Mouse (Mus musculus) forebrain, embryonic 16.5 days (tissue): ENCODE results near the gene Fam155a. TPM values are rescaled to one million over a fixed set of nuclear protein-coding genes. Genes with fewer than 3 reads are reported as not detected.

Experiments used
- ATAC-seq: fragments of 200-750 bp; cut with Nextera tagmentation; 2 replicates; pipeline ENCODE4 v1.8.0; 2017; ENCODE audit warnings: mild to moderate bottlenecking, moderate library complexity
- H3K27ac ChIP-seq: fragments of 300-500 bp; sonication (generic); 2 replicates; pipeline ENCODE4 v1.5.1; 2014; ENCODE audit warnings: low read length, control low read depth
- H3K27me3 ChIP-seq: fragments of 300-500 bp; sonication (generic); replicated peaks from 2 replicates; pipeline ENCODE4 v1.6.1; 2014; ENCODE audit warnings: low read length; ENCODE audit not compliant: control insufficient read depth, insufficient read depth
- H3K36me3 ChIP-seq: fragments of 300-500 bp; sonication (generic); 2 replicates; pipeline ENCODE4 v1.6.1; 2014; ENCODE audit not compliant: control insufficient read depth, insufficient read depth
- H3K4me1 ChIP-seq: fragments of 300-500 bp; sonication (generic); replicated peaks from 2 replicates; pipeline ENCODE4 v1.6.1; 2014; ENCODE audit warnings: low read length; ENCODE audit not compliant: control insufficient read depth, insufficient read depth
- H3K4me2 ChIP-seq: fragments of 300-500 bp; sonication (generic); 2 replicates; pipeline ENCODE4 v1.6.1; 2014; ENCODE audit warnings: mild to moderate bottlenecking, low read length, control low read depth
- H3K4me3 ChIP-seq: fragments of 300-500 bp; sonication (generic); replicated peaks from 2 replicates; pipeline ENCODE4 v1.5.1; 2014; ENCODE audit warnings: mild to moderate bottlenecking, low read length, control low read depth
- H3K9ac ChIP-seq: fragments of 300-500 bp; sonication (generic); replicated peaks from 2 replicates; pipeline ENCODE4 v1.6.1; 2014; ENCODE audit warnings: low read depth, low read length, control low read depth
- H3K9me3 ChIP-seq: fragments of 300-500 bp; sonication (generic); 2 replicates; pipeline ENCODE4 v1.6.1; 2016; ENCODE audit warnings: low read length; ENCODE audit not compliant: control insufficient read depth
- WGBS: fragments of 180-500 bp; shearing (Covaris S2); extraction: QIAGEN DNeasy Blood & Tissue Kit; methylation state at CpG from one replicate; pipeline ENCODE4 v1.1.7; 2014; 5-methylcytosine and 5-hydroxymethylcytosine counted together
- polyA plus RNA-seq: library from polyadenylated mRNA; unstranded; fragments of >200 nt; fragmentation: Nextera tagmentation; extraction: Ambion mirVana; gene quantifications from 2 replicates; pipeline ENCODE4 v1.2.1, GENCODE M21; 2015

Fam155a gene
- polyA plus RNA-seq, 1 experiment from 2014 or later: 17.6 TPM

DNA sequence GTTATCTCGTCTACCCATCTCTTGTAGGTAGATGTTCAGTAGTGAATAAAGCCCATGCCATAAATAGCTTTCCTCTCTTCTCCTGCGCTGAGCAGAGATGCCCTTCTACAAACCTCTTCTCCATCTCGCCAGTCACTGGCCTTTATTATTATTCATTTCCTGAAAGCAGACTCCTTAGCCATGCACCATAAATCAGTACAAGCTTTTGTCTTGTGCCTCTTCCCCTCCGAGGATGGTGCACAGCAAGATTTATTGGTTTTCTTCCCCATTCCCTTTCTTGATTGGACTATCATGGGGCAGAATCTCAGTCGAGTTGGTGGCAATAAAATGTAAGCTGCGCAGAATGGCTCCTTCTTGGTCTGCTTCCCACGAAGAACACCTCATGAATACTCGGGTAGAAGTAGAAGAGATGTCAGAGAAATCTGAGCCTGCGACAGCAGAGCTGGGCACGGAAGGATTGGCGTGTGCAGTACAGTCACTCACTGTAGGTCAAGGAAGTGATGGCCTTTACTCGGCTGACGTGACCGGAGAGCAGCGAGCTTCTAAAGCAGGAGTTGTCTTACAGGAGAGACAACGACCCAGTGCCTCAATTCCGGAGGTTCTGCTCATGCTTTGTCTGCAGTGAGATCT lies 590.2 kb downstream of the Fam155a start:
- H3K4me2 ChIP-seq: no peak overlapping the region
- no peak for ATAC-seq
- H3K27ac ChIP-seq: no peak overlapping the region
- H3K9ac ChIP-seq: no peak overlapping the region
- H3K36me3 ChIP-seq: no peaks in the 10 kb centered on the region
- peaks cover 5% of the 10 kb centered on the region for H3K4me1 ChIP-seq
- no peak overlapping the region for H3K4me3 ChIP-seq
- WGBS: 94% methylated on average over 17 of the region's 17 CpGs
- H3K27me3 ChIP-seq: no peaks in the 10 kb centered on the region
- no peaks in the 10 kb centered on the region for H3K9me3 ChIP-seq

DNA sequence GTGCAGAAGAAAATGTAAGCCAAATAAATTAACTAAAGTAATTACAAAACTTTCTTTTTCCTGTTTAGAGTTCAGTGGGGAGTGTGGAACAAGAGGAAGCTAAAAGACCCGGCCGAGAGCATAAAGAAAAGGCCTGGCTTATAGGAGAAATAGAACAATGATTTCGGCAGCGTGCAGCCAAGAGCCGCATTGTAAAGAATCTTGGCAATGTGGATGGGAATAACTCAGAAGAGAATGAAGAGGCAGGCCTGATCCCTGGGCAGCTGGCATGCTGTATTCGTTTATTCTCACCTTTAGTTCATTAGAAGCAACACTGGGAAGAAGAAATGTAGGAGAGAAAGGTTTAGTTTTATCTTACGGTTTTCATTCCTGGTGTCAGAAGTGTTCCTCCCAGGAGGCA lies 594.0 kb downstream of the Fam155a start:
- peaks cover 12% of the 10 kb centered on the region for H3K4me1 ChIP-seq
- ATAC-seq: no peak
- H3K4me3 ChIP-seq: no peak overlapping the region
- no peaks in the 10 kb centered on the region for H3K27me3 ChIP-seq
- no peaks in the 10 kb centered on the region for H3K9me3 ChIP-seq
- H3K9ac ChIP-seq: no peak overlapping the region
- 12% methylated on average over 7 of the region's 7 CpGs for WGBS
- no peak overlapping the region for H3K27ac ChIP-seq
- no peaks in the 10 kb centered on the region for H3K36me3 ChIP-seq
- H3K4me2 ChIP-seq: no peak overlapping the region

DNA sequence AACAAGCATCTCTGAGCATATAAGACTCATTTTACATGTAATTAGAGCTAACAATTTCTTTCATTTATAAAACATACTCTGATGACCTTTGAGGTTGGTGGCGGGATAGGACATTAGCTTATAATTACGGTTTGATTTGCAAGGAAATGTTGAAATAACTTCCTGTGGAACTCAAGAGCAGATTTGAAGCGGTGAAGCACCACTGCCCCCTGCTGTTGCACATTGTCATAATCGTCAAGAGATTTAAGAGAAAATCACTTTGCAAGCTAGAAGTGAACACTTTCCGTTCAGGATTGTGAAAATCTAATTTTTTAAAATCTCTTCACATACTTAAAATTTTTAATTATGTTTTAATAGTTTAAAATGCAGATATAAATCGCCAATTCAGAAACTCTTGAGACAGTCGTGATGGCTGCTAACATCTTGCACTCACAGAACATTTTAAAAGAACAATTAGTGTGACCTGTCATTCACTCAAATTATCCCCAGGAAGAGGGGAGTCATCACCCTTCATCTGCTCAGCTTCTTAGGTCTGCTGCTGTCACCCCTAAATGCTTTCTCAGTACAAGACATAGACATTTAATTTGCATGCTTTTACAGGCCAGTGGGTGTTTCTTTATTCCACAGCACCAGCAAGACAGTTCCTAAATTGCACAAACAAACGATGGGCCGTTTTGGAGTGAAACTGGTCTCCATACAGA lies 595.9 kb downstream of the Fam155a start:
- Histone ChIP-seq H3K4me1 (peaks cover 12% of the 10 kb centered on the region), H3K27me3 (no peaks in the 10 kb centered on the region), H3K27ac (no peak overlapping the region), H3K4me3 (no peak overlapping the region), H3K9ac (no peak overlapping the region), H3K36me3 (no peaks in the 10 kb centered on the region), H3K4me2 (no peak overlapping the region), H3K9me3 (no peaks in the 10 kb centered on the region)
- 14% methylated on average over 9 of the region's 9 CpGs for WGBS
- no peak for ATAC-seq

DNA sequence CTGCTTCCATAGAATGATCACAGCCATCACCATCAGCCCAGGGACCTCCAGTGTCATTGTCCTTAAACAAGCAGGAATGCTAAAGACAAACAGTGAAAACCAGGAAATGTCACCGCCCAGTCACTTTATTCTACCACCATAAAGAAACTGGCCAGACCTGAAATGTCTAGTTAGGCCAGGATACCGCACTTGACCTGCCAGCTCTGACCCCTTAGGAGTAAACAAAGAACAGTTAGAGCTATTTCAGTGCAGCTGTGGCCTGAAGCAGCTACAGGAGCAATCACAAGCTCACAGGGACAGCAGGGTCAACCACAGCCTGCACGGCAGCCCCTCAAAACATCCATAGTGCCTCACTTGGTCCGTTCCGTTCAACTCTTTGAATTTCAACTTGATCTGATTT lies 599.1 kb downstream of the Fam155a start:
- ATAC-seq: no peak
- H3K9ac ChIP-seq: no peak overlapping the region

DNA sequence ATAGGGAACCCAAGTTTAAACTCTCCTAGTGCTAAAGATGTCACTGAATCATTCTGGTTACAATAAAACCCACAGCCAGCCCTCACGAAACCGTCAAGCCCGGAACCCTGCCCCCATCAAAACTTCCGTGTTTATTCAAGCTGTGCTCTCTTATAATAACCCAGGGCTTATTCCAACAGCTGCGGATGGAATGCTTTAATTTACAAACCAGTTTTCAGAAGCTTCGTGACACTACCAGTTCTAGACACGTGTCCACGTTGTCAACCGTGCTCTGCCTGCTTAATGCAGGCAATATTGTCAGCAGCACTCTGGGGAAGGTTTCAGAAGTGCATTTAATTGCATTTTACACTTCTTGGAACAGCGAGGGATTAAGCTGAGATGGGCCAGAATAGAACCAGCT lies 603.0 kb downstream of the Fam155a start:
- no peaks in the 10 kb centered on the region for H3K9me3 ChIP-seq
- 56% methylated on average over 10 of the region's 10 CpGs for WGBS
- H3K4me2 ChIP-seq: no peak overlapping the region
- no peak overlapping the region for H3K9ac ChIP-seq
- no peak overlapping the region for H3K27ac ChIP-seq
- ATAC-seq: peak; percentile 50; the same call in 1 of the 2 replicates
- no peak overlapping the region for H3K4me3 ChIP-seq
- H3K27me3 ChIP-seq: no peaks in the 10 kb centered on the region
- no peaks in the 10 kb centered on the region for H3K4me1 ChIP-seq
- no peaks in the 10 kb centered on the region for H3K36me3 ChIP-seq

More for the DNA sequence above, 599.1 kb downstream of the Fam155a start:
- Histone ChIP-seq H3K4me1 (peaks cover 9% of the 10 kb centered on the region), H3K27ac (no peak overlapping the region), H3K4me3 (no peak overlapping the region), H3K9me3 (no peaks in the 10 kb centered on the region), H3K27me3 (no peaks in the 10 kb centered on the region), H3K4me2 (no peak overlapping the region), H3K36me3 (no peaks in the 10 kb centered on the region)
- 88% methylated on average over 5 of the region's 5 CpGs for WGBS

GRCm38 (mm10) chr8:9161606-9162005 lies 609.4 kb downstream of the Fam155a start:
- H3K4me3 ChIP-seq: no peak overlapping the region
- H3K4me2 ChIP-seq: no peak overlapping the region
- H3K9ac ChIP-seq: no peak overlapping the region
- H3K27me3 ChIP-seq: no peaks in the 10 kb centered on the region
- no peak for ATAC-seq
- no peaks in the 10 kb centered on the region for H3K36me3 ChIP-seq
- H3K27ac ChIP-seq: no peak overlapping the region
- H3K4me1 ChIP-seq: peaks cover 18% of the 10 kb centered on the region
- WGBS: 85% methylated on average over 4 of the region's 4 CpGs
- no peaks in the 10 kb centered on the region for H3K9me3 ChIP-seq

GRCm38 (mm10) chr8:9159322-9159721 lies 611.6 kb downstream of the Fam155a start:
- Histone ChIP-seq H3K9ac (no peak overlapping the region), H3K27ac (no peak overlapping the region), H3K9me3 (no peaks in the 10 kb centered on the region), H3K36me3 (no peaks in the 10 kb centered on the region), H3K27me3 (no peaks in the 10 kb centered on the region), H3K4me3 (no peak overlapping the region), H3K4me1 (peaks cover 18% of the 10 kb centered on the region), H3K4me2 (no peak overlapping the region)
- no peak for ATAC-seq
- WGBS: 87% methylated on average over 7 of the region's 7 CpGs

DNA sequence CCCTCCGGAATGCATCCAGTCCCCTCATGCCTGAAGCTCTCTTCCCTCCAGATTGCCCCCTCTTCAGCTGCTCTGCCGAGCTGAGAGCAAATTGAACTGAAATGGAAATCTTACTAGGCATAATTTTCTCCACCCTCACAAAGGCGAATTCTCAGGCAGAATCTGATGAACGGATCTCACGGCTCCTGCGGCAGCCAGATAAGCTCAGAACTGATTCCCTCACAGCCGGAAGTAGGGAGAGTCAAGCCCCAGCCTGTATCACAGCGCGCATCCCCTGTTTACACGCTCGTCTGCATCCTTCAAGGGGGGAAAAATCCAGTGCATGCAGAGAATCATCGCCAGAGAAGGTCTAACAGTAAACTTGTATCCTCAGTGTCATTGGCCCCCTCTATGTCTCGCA lies 612.3 kb downstream of the Fam155a start:
- 49% methylated on average over 13 of the region's 13 CpGs for WGBS
- ATAC-seq: peak; percentile 54
- no peak overlapping the region; the same call in 1 of the 2 replicates for H3K9ac ChIP-seq
- H3K9me3 ChIP-seq: no peaks in the 10 kb centered on the region
- peaks cover 18% of the 10 kb centered on the region for H3K4me1 ChIP-seq
- H3K27me3 ChIP-seq: no peaks in the 10 kb centered on the region
- no peak overlapping the region for H3K4me3 ChIP-seq
- H3K36me3 ChIP-seq: no peaks in the 10 kb centered on the region
- H3K4me2 ChIP-seq: no peak overlapping the region
- H3K27ac ChIP-seq: peak overlapping the region; percentile 31

DNA sequence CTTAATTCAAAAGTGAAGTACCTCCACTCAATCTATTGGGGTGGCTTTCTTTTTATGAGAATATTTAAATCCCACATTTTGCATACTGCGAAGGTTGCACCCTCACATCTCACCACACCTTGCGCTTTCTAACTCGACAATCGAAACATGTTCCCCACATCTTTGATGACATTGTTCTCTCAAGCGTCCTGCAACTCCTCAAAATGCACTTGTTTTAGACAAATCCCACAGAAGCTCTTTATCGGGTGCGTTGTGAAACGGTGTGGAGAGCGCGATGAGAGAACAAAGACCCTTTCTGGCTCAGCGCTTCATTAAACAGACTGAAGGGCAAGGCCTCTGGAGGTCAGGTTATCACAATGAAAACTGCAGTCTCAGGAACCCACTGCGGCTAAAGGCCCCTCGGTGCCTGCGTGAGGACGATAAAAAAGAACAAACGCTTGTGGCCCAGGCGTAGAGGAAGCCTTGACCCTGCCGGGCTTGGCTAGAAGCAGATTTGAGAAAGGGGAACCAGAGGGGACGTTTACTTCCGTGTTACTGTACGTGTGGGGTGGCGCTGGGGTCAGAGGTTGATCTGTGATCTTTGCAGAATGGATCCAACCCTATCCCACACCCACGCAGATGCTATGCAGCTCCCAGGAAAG lies 613.7 kb downstream of the Fam155a start:
- no peaks in the 10 kb centered on the region for H3K27me3 ChIP-seq
- no peaks in the 10 kb centered on the region for H3K9me3 ChIP-seq
- peak overlapping the region; percentile 31 for H3K4me2 ChIP-seq
- peak overlapping the region; percentile 46 for H3K9ac ChIP-seq
- H3K36me3 ChIP-seq: no peaks in the 10 kb centered on the region
- no peak overlapping the region for H3K27ac ChIP-seq
- peaks cover 18% of the 10 kb centered on the region for H3K4me1 ChIP-seq
- ATAC-seq: 0 out of 2 replicates have a peak, but pooled peaks have one; percentile 24
- 7% methylated on average over 23 of the region's 23 CpGs for WGBS
- H3K4me3 ChIP-seq: no peak overlapping the region
